Mouse (Mus musculus) cerebellum, adult 9-11 months (tissue): Measurements from ENCODE around the gene Rpf2.
A peak's percentile ranks its signal among the peaks of the same experiment; 100 is the strongest.

Experiments
- DNase-seq: peaks from one replicate; pipeline ENCODE4 v3.0.0; 2022

Gene Rpf2

DNA sequence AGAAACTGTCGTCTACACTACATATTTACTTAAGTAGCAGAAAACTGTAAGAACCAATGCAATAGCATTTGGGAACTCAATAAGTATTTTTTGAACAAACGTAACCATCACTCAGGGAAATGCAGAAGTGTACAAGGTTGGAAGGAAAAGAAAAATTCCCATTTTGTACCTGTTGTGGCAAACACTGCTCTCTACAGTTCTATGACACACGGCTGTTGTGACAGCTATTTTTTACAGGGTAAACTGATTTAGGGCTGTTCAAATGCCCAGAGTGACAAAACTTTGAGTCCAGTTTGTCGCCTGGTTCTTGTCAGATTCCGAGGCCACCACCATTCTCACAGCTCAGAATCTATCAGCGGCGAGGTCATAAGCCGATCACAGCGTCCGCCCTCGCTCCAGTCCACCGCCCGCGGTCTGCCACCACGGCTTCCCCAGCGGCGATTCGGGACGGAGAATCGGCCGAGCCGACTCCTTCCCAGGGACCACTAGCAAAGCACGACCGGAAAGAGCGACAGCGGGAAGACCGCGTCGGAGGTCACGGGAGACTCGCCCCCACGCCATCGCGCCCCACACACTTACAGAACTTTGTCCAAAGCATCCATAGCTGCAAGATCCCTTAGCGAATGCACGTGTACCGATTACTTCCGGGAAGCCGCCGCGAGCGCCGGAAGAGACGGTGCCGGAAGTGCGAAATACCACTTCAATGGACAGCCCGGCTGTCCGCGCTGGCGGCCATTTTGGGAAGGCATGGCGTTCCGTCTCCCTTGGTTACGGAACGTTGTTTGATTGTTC is at the start of gene Rpf2:
Rpf2 (minus strand) TSS at position 663 of the 792 bp plus-strand sequence.
- peak; percentile 80 for DNase-seq

DNA sequence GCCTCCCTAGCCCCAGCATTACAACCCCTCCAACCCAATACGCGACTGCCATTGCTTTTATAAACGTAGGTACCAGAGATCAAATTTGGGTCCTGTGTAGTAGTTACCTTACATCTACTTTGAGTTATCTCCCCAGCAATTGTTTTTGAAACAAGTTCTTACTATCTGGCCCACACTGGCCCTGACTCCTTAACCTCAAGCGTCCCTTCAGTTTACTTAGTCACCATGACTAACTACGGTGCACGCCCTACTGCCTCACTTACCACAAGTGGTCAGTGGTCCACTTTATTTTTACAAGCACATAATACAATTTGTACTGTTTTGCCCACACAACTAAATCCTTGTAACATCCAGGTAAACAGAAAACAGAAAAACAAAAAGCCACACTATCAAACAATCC is 45.8 kb upstream of the Rpf2 start:
- DNase-seq, result no peak

DNA sequence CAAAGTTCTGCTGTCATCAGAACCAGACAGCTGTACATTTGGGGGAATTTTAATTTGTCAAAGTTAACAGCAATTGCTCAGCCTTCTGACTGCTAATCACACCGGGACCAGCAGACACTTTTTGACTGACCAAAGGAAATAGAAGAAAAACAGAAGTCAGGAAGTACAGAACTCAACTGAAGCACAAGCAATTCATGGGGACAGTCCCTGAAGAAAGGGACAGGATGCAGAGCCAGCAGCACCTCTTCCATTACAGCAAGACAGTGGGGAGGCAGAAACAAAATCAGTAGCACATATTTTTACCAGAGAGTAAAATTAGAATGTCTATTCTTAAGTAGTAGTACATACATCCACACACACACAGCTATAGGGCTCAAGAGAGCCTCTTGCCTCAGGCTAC is 39.9 kb upstream of the Rpf2 start:
- no peak for DNase-seq

DNA sequence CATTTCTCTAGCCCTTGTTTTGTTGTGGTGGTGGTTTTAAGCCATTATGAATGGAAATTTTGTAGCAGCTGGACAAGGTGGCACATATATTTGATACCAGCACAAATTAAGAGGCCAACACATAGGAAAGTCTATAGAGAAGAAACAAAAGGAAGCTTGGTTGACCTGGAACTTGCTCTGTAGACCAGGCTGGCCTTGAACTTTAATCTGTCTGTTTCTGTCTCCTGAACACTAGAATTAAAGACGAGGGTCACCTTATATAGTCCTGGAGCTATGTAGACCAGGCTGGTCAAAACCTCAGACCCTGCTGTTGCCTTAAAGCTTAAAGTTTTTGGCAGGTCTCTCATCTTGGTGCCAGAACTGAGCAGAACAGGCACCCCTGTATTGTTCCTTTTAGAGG is 38.7 kb upstream of the Rpf2 start:
- DNase-seq, result no peak

DNA sequence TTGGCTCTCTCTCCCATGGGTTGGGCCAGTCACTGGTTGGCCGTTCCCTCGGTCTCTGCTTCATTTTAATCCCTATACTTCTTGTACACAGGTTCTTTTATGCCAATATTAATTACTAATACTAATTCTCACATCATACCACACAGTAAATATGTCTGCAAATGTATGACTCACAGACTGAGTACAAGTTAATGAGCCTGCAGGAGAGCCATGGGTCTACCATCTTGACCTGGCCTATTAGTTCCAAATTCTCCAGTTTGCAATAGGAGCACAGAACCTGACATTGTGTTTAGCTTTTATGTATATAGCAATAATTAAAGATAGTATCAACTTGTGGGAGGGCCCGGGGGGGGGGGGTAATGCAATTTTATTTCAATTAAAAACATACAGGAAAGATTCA is 38.2 kb upstream of the Rpf2 start:
- no peak for DNase-seq

DNA sequence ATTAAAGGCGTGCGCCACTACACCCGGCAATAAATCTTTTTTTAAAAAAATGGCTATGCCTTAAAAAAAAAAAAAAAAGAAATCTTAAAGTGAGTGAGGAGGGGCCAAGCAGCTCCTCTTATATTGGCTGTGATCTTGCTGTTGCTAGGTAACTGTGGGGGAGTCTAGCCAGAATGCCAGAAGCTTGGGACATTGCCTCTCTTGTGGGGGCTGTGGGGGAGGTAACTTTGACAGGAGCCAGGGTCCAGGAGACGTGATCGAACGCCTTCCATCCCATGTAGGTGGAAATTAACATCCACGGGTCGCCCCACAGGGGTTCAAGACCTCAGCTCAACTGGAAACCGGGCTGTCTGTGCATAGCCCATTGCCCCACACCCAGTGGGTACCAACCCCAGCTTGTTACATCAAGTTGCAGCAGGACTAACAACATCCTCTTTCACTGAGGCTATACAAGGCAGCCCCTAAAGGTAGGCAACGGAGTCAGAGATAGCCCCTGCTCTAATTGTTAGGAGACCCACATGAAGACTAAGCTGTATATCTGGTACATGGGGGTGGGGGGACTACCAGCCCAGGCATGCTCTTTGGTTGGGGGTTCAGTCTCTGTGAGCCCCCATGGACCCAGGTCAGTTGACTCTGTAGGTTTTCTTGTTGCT is 37.5 kb upstream of the Rpf2 start:
- DNase-seq, result no peak

DNA sequence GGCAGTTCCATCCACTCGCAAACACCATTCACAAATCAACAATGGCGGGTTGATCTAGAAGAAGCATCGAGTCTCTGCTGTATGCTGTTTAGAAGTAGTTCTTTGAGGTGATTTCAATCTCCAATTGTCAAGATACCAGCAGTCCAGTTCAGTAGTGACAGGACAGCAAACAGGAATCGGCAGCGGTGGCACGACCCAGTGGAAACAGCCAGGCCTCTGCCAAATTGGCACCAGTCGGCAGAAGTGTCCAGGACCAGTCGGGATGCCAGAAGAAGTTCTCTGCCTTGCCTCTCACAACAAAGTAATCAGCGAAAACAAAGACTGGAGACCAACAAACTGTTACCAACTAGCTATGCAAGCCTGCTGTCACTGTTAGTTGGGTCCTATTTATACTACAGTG is 36.8 kb upstream of the Rpf2 start:
- no peak for DNase-seq

DNA sequence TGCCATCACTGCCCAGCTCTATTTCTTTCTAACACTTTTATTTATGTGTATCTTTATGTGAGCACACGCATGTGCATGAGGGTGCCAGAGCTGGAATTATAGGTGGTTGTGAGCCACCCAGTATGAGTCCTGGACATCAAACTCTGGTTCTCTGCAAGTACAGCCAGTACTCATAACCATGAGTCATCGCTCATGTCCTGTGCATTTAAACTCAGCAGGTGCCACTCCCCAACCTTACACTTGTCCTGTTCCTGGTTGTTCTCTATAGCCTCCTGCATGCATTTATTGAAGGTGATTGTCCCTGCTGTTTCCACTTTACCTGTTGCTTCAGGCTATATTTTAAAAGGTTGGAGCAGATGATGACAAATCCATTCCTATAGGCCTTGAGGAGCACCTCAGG is 34.7 kb upstream of the Rpf2 start:
- no peak for DNase-seq

DNA sequence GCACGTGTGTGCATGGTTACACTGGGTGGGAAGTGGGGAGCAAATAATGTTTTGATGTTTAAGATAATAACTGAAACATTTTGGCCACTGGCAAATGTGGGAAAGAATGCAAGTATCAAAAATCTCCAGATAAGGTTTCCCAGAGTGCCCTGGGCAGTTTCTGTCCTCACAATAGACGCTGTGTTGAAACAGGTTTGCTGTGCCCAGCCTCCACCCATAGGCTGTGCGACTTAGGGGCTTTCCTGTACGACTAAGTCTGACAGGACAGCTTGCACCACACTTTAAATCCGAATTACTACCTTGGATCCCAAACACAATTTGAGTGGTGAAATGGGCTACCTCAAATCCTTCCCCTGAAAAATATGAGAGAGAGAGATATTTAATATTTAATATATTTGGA is 31.5 kb upstream of the Rpf2 start:
- no peak for DNase-seq

DNA sequence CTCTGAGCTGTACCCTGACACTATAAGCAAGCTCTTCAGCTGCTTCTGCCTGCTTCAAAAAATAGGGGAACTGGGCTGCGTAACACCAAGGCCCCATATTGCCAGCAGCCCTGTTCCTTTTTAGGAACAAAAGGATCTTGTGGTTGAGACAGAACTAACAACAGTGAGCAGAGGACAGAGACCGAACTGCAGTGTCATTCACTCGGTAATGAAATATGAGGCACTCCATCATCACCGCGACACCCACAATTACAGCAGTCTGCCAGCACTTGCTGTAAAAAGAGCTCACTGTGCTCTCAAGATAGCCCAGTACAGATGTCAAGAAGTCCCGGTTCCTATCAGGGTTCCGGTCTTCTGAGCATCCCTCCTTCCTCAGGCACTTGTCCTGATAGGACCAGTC is 29.2 kb upstream of the Rpf2 start:
- DNase-seq, result no peak

DNA sequence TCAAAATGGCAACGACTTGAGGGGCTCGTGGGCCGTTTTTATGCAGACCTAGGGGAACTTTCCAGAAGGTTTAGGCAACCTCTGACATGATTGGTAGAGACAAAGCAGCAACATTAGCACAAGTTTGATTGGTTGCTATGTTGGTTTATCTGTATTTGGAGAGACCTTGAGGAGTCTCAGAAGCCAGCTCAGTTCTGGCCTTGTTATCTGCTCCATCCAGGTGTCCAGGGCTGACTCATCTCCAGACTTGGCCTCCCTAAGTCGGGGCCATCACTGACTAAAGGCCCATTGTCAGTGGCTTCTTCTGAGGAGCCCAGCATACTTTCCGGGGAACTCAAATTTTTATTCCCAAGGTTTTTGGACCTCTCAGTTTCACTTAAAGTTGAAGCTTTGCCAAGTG is 27.1 kb upstream of the Rpf2 start:
- DNase-seq, result no peak

DNA sequence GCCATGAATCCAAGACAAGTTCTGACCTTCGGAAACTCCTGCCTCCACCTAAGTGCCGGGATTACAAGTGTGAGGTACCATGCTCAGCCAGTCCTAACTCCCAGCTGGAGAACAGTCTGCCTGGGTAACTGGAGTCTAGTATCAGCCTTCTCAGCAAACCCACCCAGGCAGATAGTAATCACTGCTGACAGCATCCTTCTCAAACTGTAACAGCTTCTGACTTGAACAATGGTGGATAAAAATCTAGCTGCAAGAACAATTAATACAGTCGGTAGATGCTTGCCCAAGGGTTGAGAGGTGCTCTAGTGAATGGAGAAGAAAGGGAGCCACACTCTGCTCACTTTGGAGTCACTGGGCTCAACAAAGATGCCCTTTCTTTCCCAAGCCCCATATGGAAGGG is 24.4 kb upstream of the Rpf2 start:
- no peak for DNase-seq

DNA sequence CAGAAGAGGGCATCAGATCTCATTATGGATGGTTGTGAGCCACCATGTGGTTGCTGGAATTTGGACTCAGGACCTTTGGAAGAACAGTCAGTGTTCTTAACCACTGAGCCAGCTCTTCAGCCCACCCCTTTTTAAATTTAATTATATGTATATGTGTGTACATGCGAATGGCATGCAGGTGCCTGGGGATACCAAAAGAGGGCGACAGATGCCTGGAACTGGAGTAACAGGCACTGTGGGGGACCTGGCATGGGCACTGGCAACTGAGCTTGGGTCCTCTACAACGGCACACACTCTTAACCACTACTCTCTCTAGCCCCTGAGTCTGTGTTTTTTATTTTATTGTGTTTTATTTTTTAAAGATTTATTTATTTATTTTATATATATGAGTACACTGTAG is 18.1 kb upstream of the Rpf2 start:
- DNase-seq, result no peak

DNA sequence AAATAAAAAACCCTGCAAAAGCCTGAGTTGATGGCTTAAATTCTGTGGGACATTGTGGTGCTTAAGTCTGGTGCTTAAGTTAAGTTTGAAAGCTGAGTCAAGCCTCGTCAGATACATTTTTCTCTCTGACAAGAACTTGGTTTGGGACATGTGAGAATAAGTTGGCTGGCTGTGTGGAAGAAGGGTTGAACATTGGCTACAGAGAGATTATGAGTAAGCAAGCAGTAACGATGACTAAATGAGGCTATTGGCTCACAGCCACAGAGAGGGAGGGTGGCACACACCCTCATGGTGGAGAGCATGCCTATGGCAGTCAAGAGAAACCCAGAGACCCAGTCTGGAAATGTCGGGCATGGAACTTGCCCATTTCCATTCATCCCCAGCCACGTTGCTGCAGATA is 16.9 kb upstream of the Rpf2 start:
- DNase-seq, result no peak

DNA sequence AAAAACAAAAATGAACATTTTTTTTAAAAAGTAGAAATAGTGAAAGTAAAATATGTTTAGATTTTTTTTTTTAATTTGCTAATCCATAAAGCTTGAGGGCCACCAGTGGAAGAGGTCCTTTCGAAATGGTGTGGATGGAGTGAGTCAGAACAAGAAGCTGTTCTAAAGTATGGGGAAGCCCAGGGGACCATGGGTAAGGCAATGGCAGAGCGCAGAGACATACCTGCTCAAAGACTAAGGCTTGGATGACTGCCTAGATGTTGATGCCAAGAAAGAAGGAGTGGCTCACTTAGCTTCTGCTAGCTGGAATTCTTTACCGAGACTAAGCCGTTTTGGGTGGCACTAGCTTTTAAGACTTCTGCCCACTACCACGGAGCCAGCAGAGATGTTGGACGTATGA is 15.4 kb upstream of the Rpf2 start:
- no peak for DNase-seq

DNA sequence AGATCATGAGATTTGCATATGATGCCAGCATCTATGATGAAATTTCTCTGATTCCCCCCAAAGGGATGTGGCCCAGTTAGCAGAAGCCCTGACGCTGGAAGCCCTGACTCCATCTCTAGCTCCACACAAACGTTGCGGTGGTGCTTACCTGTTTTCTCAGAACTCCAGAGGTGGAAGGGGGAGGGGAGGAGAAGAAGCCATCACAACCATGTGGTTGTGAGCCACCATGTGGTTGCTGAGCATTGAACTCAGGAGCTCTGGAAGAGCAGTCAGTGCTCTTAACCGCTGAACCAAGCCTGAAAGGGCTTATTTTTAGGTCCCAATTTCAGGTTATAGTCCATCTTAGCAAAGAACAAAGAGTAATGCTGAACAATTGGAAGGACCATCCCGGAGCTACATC is 13.5 kb upstream of the Rpf2 start:
- no peak for DNase-seq

DNA sequence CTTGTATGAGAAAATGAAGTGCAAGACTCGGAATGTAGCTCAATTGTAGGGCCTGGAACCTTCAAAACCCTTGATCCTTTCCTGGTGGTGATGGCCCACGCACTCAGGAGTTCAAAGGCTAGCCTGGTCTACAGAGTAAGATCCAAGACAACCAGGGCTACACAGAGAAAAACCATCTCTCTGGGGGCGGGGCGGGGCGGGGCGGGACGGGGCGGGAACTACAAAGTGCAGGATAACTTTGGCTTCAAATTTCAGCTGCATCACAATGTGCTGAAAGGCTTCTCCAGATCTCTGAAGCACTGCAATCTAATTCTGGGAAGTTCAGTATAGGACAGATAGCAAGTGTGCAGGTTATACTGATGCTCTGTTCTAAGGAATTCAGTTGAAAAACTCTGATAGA is 12.7 kb upstream of the Rpf2 start:
- DNase-seq, result no peak

DNA sequence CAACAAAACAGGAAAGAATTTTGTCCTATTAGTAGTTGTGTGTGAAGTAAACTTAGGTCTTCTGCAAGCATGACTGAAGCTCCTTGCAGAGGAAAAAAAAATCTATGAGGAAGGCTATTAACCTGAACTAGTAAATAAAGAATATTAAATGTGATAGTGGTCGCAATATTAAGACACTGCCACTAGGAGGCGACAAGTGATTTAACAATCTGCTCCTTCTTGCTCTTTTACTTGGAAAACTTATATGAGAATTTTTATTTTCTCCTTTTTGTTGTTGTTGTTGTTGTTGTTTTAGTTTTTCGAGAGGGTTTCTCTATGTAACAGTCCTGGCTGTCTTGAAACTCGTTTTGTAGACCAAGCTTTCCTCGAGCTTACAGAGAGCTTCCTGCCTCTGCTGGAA is 12.1 kb upstream of the Rpf2 start:
- peak; percentile 33 for DNase-seq

DNA sequence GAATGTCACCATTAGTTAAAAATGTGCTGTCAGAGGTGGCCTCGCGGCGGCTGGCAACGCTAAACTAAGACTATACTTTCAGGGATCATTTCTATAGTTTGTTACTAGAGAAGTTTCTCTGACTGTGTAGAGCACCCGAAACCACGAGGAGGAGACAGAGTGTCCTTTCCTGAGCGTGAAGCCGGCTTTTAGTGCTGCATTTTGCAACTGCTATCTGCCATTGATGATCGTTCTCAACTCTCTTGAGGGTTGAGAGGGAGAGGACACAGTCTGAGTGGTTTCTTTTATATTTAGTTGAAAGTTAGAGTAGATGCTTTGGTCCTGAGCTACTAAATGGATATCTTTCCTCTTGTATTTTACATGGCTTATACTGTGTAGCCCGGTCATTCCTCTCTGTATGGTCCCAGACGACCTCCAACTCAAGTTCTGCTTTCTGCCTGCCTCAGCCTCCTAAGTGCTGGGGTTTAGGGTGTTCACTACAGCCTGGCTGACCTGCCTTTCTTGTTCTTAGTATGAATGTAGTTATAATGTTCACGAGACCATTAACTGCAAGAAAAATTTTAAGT is 11.6 kb upstream of the Rpf2 start:
- DNase-seq, result peak; percentile 32

DNA sequence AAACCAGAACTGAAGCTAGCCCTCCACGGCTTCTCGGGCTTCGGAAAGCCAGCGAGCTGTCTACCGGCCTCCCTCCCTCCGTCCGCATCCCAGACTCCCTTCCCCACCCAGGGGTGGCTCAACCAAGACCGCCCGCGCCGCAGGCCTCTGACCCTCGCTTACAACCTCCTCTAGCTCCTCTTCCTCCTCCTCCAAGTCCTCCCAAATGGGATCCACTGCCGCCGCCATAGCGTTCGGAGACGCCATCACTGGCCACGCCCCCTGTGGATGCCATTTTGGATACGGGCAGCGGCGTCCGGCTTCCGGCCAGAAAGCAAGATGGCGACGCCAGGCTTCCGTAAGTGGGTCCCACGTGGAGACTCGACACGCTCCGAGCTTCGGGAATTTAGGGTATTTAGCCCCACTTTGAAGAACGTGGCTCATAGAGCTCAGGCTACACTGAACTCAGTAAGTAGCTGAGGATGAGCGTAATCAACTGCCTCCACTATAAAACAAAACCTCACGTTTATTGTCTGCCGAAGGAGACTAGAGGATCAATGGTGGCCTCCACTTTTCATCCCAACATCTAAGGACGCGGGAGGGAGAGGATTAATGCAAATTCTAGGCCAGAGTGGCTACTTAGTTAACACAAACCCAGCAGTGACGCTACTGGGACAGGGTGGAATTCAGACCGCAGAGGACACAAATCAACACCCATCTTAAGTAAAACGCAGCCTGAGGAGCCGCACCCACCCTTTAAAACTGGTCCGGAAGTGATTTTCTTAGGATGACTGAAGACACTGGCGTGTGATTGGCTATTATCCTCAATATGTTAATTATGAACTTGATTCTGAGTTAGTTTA is 10.8 kb upstream of the Rpf2 start, which contains the start of gene Gtf3c6:
Gtf3c6 (minus strand) TSS at position 695 of the 842 bp plus-strand sequence.
- DNase-seq, result peak; percentile 90

DNA sequence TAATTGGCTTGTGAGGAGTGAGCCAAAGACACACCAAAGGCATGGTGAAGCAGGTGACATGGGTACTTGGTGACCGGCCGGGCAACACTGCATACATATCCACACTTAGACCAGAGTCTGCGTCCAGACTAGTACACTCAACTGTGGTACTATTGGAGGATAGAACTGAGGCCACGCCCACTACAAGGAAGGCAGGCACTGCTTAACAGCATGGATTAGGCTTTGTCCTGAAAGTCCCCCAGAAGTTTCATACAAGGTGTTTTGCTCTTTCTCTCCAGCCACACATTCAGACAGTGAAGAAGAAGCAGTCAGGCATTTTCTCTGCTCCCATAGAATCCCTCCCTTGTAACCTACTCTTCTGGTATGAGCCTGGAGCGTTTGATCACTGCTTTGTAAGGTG is 9.9 kb upstream of the Rpf2 start:
- DNase-seq, result peak; percentile 43

DNA sequence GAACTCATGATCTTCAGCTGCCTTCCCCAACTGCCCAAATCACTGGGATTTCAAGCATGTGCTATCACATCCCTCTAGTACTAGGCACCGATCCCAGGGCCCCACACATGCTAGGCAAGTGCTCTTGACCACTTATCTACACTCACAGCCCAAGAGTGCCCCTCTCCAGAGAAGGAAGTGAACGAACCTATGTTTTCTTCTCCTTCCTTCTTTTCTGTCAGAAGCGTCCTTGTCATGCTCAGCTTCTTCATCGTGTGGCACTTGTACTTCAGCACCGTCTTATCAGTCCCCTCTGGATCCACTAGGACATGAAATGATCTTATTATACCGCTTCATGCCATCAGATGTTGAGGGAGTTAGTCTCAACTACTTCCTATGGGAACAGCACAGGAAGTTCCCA is 4.1 kb upstream of the Rpf2 start:
- no peak for DNase-seq

DNA sequence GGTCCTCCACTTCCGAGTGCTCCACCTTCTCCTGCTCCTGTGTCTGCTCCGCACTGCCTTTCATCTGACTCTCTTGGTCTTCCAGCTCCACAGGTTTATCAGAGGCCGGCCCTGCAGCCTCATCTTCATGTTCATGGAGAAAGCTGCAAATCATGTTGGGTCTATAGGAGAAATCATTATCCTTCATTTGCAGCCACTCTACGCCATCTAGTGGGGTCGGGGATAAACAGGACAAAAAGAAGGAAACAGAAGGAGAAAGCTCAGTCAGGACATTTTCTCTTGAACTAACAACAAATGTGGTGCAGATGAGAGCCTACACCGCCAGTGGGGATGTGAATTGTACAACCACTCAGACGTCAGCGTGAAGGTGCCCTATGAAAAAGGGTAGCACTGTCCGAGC is 2.8 kb upstream of the Rpf2 start:
- DNase-seq, result no peak
